Mouse (Mus musculus) gastrocnemius, postnatal 36 days (tissue): ENCODE measurements around the gene Enho. TPM values are rescaled to one million over a fixed set of nuclear protein-coding genes. Genes with fewer than 3 reads are reported as not detected.

Experiments
- DNase-seq, 2 experiments: peaks; one replicate each; pipeline ENCODE4 v3.0.0; 2022
- intact Hi-C: fragments of 180-260 bp; cut with DNase I; formaldehyde crosslinking; loops from one replicate; pipeline ENCODE4 v1.15.1; 2025
- total RNA-seq, 2 experiments: library from RNA; stranded (reverse); gene quantifications; 2 replicates each; pipeline ENCODE4 v1.2.3; 2021

The Enho gene
- total RNA-seq, 2 experiments from 2014 or later: 10.3 to 10.9 TPM

GRCm38 (mm10) chr4:41665009-41665675, 25.0 kb upstream of the Enho start:
- DNase-seq: no peak
- intact Hi-C loops: no loop called here

GRCm38 (mm10) chr4:41664533-41664932, 24.4 kb upstream of the Enho start:
- peak in 1 of 2 experiments; percentile 47 for DNase-seq
- intact Hi-C loops: no loop called here

GRCm38 (mm10) chr4:41663614-41664013, 23.5 kb upstream of the Enho start:
- DNase-seq: no peak
- intact Hi-C loops: no loop called here

- no peak for DNase-seq
- intact Hi-C loops: no loop called here
These were observed 22.6 kb upstream of the Enho start for GRCm38 (mm10) chr4:41662723-41663122.

- DNase-seq: no peak
- intact Hi-C loops: no loop called here
These were observed 20.8 kb upstream of the Enho start for GRCm38 (mm10) chr4:41660851-41661430.

GRCm38 (mm10) chr4:41659556-41659955, 19.4 kb upstream of the Enho start:
- intact Hi-C loops: loop anchor here (5.0 kb wide), 1 partner anchor 48 kb away; no protein-coding TSS in a partner anchor
- no peak for DNase-seq

GRCm38 (mm10) chr4:41658566-41659384, 18.7 kb upstream of the Enho start:
- no peak for DNase-seq
- intact Hi-C loops: loop anchor here (5.0 kb wide), 1 partner anchor 49 kb away; no protein-coding TSS in a partner anchor

- no peak for DNase-seq
- intact Hi-C loops: loop anchor here (5.0 kb wide), 1 partner anchor 52 kb away; no protein-coding TSS in a partner anchor
These were observed 15.4 kb upstream of the Enho start for GRCm38 (mm10) chr4:41655525-41655924.

GRCm38 (mm10) chr4:41654217-41654616, 14.1 kb upstream of the Enho start:
- intact Hi-C loops: loop anchor here (5.0 kb wide), 2 partner anchors 47 to 132 kb away; no protein-coding TSS in a partner anchor
- peak; percentile 46 to 56 for DNase-seq

- no peak for DNase-seq
- intact Hi-C loops: loop anchor here (2.0 to 5.0 kb wide), 3 partner anchors 46 to 131 kb away; no protein-coding TSS in a partner anchor
These were observed 13.6 kb upstream of the Enho start for GRCm38 (mm10) chr4:41653730-41654129.

GRCm38 (mm10) chr4:41653296-41653695, 13.2 kb upstream of the Enho start:
- DNase-seq: peak; percentile 63 to 64
- intact Hi-C loops: loop anchor here (2.0 to 5.0 kb wide), 3 partner anchors 46 to 131 kb away; no protein-coding TSS in a partner anchor

- DNase-seq: no peak
- intact Hi-C loops: loop anchor here (5.0 kb wide), 1 partner anchor 176 kb away; no protein-coding TSS in a partner anchor
These were observed 8.5 kb upstream of the Enho start for GRCm38 (mm10) chr4:41648627-41649026.

GRCm38 (mm10) chr4:41648157-41648556, 8.0 kb upstream of the Enho start:
- intact Hi-C loops: loop anchor here (5.0 kb wide), 1 partner anchor 176 kb away; no protein-coding TSS in a partner anchor
- DNase-seq: no peak

GRCm38 (mm10) chr4:41645488-41645887, 5.4 kb upstream of the Enho start:
- intact Hi-C loops: loop anchor here (5.0 kb wide), 1 partner anchor 173 kb away; no protein-coding TSS in a partner anchor
- no peak for DNase-seq

- intact Hi-C loops: no loop called here
- no peak for DNase-seq
These were observed 1.2 kb upstream of the Enho start for GRCm38 (mm10) chr4:41641199-41641822.

GRCm38 (mm10) chr4:41639214-41639841, 796 bp downstream of the Enho start:
- intact Hi-C loops: no loop called here
- no peak for DNase-seq

- intact Hi-C loops: no loop called here
- no peak for DNase-seq
These were observed 1.3 kb downstream of the Enho start for GRCm38 (mm10) chr4:41638828-41639213.

GRCm38 (mm10) chr4:41638186-41638731, 1.9 kb downstream of the Enho start:
- intact Hi-C loops: no loop called here

GRCm38 (mm10) chr4:41636882-41637635, 3.1 kb downstream of the Enho start:
- DNase-seq: no peak
- intact Hi-C loops: no loop called here

More at GRCm38 (mm10) chr4:41638186-41638731, 1.9 kb downstream of the Enho start:
- DNase-seq: no peak
